Mouse (Mus musculus): ENCODE results near the gene Fam209.

DNA sequence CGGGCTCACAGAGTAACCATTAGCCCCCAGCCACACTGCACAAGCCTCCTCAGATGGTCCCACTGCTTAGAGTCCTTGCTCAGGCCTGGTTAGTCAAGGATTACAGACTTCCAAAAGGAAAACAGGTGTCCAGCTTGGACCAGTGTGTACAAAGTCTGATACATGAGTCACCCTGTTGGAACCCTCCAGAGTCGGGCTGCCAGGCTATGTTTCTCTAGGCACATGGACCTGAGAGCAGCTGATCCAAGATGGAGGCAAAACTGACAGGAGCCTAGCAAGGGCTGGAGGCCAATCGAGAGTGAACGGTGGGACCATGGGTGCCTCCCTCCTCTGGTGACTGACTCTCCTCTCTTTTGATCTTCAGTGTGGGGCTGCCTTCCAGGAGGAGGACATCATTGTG lies 9.5 kb upstream of the Fam209 start:
- TF ChIP-seq CTCF (IDR thresholded peaks at IDR 0.05), result no peak
- no peak for TF ChIP-seq EP300 (IDR thresholded peaks at IDR 0.05)
